Mouse (Mus musculus): ENCODE measurements at regions not wholly inside any gene's neighbourhood (a gene's known extent, or its start where the extent isn't known, plus 50 kb on each side); places are given as distances from the start of the nearest gene placed in this dataset.

GRCm38 (mm10) chr15:63170171-63170570, 674.8 kb downstream of the Gsdmc2 start:
- TF ChIP-seq CTCF (IDR thresholded peaks at IDR 0.05; ENCODE audit: borderline replicate concordance, insufficient read depth, low read depth, low read length) (no peak), POLR2A (IDR thresholded peaks at IDR 0.05; ENCODE audit: borderline replicate concordance, insufficient read depth, low read length) (no peak)

All from cerebellum, adult 2 months (tissue).